Mouse (Mus musculus) midbrain, embryonic 11.5 days (tissue): Measurements from ENCODE around the gene Pou6f1. TPM values are rescaled to one million over a fixed set of nuclear protein-coding genes. Genes with fewer than 3 reads are reported as not detected.

Experiments used
- ATAC-seq: fragments of 200-750 bp; cut with Nextera tagmentation; 2 replicates; pipeline ENCODE4 v1.8.0; 2017; ENCODE audit warnings: moderate TSS enrichment, moderate library complexity; ENCODE audit not compliant: low FRiP score
- DNase-seq: peaks from one replicate; pipeline ENCODE4 v3.0.0; 2015; ENCODE audit warnings: low spot score; ENCODE audit errors: missing footprints
- H3K27ac ChIP-seq: fragments of 300-500 bp; sonication (generic); 2 replicates; pipeline ENCODE4 v1.5.1; 2014; ENCODE audit warnings: low read depth, low read length
- H3K27me3 ChIP-seq: fragments of 300-500 bp; sonication (generic); 2 replicates; pipeline ENCODE4 v1.6.1; 2014; ENCODE audit warnings: mild to moderate bottlenecking, low read length, moderate library complexity, mixed read lengths; ENCODE audit not compliant: control insufficient read depth, insufficient read depth
- H3K36me3 ChIP-seq: fragments of 300-500 bp; sonication (generic); 2 replicates; pipeline ENCODE4 v1.6.1; 2014; ENCODE audit warnings: mild to moderate bottlenecking, low read length, moderate library complexity, mixed read lengths; ENCODE audit not compliant: control insufficient read depth, insufficient read depth
- H3K4me1 ChIP-seq: fragments of 300-500 bp; sonication (generic); 2 replicates; pipeline ENCODE4 v1.6.1; 2014; ENCODE audit warnings: low read length; ENCODE audit not compliant: control insufficient read depth, insufficient read depth
- H3K4me2 ChIP-seq: fragments of 300-500 bp; sonication (generic); 2 replicates; pipeline ENCODE4 v1.6.1; 2014; ENCODE audit warnings: mild to moderate bottlenecking, moderate library complexity
- H3K4me3 ChIP-seq: fragments of 300-500 bp; sonication (generic); 2 replicates; pipeline ENCODE4 v1.5.1; 2014; ENCODE audit warnings: low read depth, low read length
- H3K9ac ChIP-seq: fragments of 300-500 bp; sonication (generic); 2 replicates; pipeline ENCODE4 v1.6.1; 2014; ENCODE audit warnings: low read length
- H3K9me3 ChIP-seq: fragments of 300-500 bp; sonication (generic); 2 replicates; pipeline ENCODE4 v1.6.1; 2016; ENCODE audit warnings: low read length; ENCODE audit not compliant: control insufficient read depth
- WGBS: fragments of 180-500 bp; shearing (Covaris S2); extraction: QIAGEN DNeasy Blood & Tissue Kit; methylation state at CpG from one replicate; pipeline ENCODE4 v1.1.7; 2014; 5-methylcytosine and 5-hydroxymethylcytosine counted together
- polyA plus RNA-seq: library from polyadenylated mRNA; unstranded; fragments of >200 nt; fragmentation: Nextera tagmentation; extraction: Ambion mirVana; gene quantifications from 2 replicates; pipeline ENCODE4 v1.2.1, GENCODE M21; 2014

Gene Pou6f1
- polyA plus RNA-seq, 1 experiment from 2014 or later = 15.0 TPM

DNA sequence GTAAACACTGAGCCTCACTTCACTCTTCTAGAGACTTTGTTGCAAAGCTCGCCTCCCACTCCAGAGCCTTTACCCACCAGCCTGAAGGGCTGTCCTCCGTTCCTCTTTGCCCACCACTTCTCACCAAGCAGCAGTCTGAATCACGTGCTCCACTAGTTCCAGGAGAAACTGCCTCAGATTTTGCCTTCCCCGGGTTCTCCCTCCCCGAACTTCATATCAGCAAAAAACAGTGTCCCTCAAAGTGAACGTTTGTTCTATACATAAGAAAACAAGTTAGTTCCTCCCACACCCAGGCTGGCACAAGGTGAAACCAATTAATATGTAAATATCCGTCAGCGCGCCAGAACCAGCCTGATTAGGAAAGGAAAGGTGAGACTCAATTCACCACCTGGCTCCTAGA lies 35.5 kb upstream of the Pou6f1 start:
- 8% methylated on average over 9 of the region's 9 CpGs for WGBS
- Histone ChIP-seq H3K4me1 (peaks cover 8% of the 10 kb centered on the region), H3K9me3 (no peaks in the 10 kb centered on the region), H3K36me3 (no peaks in the 10 kb centered on the region), H3K27ac (no peak overlapping the region), H3K4me3 (no peak overlapping the region), H3K27me3 (peaks cover 48% of the 10 kb centered on the region), H3K4me2 (no peak overlapping the region), H3K9ac (no peak overlapping the region)
- ATAC-seq = no peak
- DNase-seq = no peak

DNA sequence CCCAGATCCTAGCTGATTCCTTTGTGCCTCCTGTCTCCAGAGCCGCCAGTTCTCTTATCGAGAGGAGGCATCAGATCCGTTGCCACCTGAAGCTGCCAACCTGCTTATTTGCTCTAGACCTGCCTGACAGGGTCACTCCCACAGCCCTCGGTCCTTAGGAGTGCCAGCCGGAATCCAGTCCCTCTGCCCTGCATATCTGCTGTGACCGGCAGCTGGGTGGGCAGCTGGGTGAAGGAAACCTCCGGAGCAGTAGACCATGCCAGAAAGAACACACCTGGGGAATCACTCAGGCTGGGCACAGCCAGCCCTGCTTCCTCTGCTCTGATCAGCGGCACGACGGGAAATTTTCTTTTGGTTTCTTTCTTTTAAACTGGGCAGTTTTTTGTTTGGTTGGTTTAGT lies 33.6 kb upstream of the Pou6f1 start:
- peaks cover 8% of the 10 kb centered on the region for H3K4me1 ChIP-seq
- peaks cover 42% of the 10 kb centered on the region for H3K27me3 ChIP-seq
- H3K4me3 ChIP-seq = no peak overlapping the region
- DNase-seq = no peak
- no peak overlapping the region for H3K27ac ChIP-seq
- no peak for ATAC-seq
- no peaks in the 10 kb centered on the region for H3K36me3 ChIP-seq
- H3K9ac ChIP-seq = no peak overlapping the region
- H3K4me2 ChIP-seq = no peak overlapping the region
- H3K9me3 ChIP-seq = no peaks in the 10 kb centered on the region
- WGBS = 85% methylated on average over 10 of the region's 10 CpGs

DNA sequence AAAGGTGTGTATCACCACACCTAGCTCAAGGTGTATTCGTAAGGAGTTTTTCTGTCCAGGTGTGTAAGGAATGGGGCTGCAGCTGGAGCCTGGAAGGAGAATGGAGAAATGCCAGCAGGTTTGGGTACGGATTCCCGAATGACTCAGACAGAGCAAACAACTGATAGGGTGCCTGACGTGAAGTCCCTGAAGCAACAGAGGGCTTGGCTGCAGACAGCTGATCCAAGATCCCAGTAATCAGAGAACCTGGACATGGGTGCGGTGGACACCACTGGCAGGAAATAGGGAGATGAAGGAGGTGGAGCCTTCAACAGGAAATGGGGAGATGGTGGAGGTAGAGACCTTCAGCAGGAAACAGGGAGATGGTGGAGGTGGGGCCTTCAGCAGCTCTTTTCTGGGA lies 32.5 kb upstream of the Pou6f1 start:
- DNase-seq = no peak
- H3K36me3 ChIP-seq = no peaks in the 10 kb centered on the region
- no peak overlapping the region for H3K27ac ChIP-seq
- WGBS = 94% methylated on average over 5 of the region's 5 CpGs
- no peak overlapping the region for H3K9ac ChIP-seq
- H3K9me3 ChIP-seq = no peaks in the 10 kb centered on the region
- H3K4me1 ChIP-seq = peaks cover 8% of the 10 kb centered on the region
- H3K27me3 ChIP-seq = peaks cover 32% of the 10 kb centered on the region
- H3K4me3 ChIP-seq = no peak overlapping the region
- no peak overlapping the region for H3K4me2 ChIP-seq
- ATAC-seq = no peak

DNA sequence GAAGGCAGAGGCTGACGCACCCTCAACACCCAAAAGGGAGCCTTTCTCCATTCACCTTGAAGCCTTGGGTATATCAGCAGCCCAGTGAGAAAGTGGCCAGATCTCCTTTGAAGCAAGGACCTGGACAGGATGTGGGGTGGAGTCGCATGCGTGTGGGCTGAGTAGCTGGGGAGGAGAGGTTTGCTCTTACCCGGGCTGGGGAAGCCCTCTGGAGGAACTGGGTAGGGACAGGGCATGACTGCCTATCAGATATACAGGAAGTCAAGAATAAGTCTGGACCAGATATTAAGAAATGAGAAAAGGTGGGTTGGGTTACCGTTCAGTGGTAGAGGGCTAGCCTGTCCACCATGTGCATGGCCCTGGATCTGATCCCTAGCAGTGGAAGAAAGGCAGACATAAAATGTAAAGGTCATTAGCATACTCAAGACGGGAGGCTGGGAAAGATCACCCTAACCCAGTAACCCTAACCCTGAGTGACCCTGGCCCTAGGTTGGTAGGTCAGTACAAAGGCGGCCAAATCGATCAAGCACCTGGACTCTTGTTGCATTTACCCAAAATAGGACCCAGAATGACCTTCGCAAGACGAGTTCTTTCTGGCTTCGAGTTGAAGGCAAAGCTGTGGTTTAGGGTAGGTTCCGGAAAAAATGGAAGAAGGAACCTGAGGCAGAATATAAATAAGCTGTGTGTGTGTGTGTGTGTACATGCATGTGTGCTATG lies 31.8 kb upstream of the Pou6f1 start:
- DNase-seq (no peak), ATAC-seq (no peak)
- Histone ChIP-seq H3K27ac (no peak overlapping the region), H3K4me1 (peaks cover 5% of the 10 kb centered on the region), H3K27me3 (peaks cover 25% of the 10 kb centered on the region), H3K9me3 (no peaks in the 10 kb centered on the region), H3K36me3 (no peaks in the 10 kb centered on the region), H3K9ac (no peak overlapping the region), H3K4me2 (no peak overlapping the region), H3K4me3 (no peak overlapping the region)
- 89% methylated on average over 12 of the region's 12 CpGs for WGBS

DNA sequence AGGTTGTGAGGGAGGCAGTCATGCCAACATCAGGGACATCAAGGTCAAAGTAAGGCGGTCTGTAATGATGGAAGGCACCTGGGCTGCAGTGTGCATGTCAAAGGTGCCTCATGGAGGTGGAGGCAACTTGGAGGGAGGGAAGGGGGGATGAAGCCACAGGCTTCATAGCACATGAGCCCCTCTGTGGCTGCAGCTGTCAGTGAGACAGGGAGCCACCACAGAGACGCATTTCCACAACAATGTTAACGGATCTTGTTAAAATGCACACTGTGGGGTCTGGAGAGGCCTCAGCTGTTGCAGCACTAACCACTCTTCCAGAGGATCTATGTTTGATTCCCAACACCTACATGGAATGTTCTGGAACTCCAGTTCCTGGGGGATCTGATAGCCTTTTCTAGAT lies 30.3 kb upstream of the Pou6f1 start:
- Histone ChIP-seq H3K4me3 (no peak overlapping the region), H3K4me1 (no peaks in the 10 kb centered on the region), H3K27ac (no peak overlapping the region), H3K27me3 (peaks cover 10% of the 10 kb centered on the region), H3K9ac (no peak overlapping the region), H3K9me3 (no peaks in the 10 kb centered on the region), H3K36me3 (no peaks in the 10 kb centered on the region), H3K4me2 (no peak overlapping the region)
- 61% methylated on average over 3 of the region's 3 CpGs for WGBS
- DNase-seq (no peak), ATAC-seq (no peak)

DNA sequence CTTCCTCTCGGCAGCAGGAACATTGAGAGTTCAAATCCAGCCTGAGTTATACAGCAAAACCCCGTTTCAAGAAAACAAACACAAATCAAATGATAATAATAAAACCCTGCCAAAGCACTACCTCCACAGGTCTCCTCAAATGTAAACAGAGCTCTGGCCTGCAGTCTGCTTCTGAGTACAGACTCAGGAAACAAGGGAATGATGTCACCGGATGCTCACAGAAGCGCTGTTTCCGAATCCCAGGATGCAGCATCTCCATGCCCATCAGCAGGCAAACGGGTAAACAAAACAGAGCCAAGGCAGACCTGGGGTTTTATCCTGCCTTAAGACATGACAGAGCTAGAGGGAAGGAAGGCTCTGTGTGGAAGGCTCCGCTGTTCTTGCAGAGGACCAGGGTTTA lies 29.0 kb upstream of the Pou6f1 start:
- Histone ChIP-seq H3K27me3 (no peaks in the 10 kb centered on the region), H3K9me3 (no peaks in the 10 kb centered on the region), H3K4me2 (no peak overlapping the region), H3K4me3 (no peak overlapping the region), H3K27ac (no peak overlapping the region), H3K4me1 (no peaks in the 10 kb centered on the region), H3K36me3 (no peaks in the 10 kb centered on the region), H3K9ac (no peak overlapping the region)
- ATAC-seq = no peak
- WGBS = 47% methylated on average over 7 of the region's 7 CpGs
- DNase-seq = no peak

DNA sequence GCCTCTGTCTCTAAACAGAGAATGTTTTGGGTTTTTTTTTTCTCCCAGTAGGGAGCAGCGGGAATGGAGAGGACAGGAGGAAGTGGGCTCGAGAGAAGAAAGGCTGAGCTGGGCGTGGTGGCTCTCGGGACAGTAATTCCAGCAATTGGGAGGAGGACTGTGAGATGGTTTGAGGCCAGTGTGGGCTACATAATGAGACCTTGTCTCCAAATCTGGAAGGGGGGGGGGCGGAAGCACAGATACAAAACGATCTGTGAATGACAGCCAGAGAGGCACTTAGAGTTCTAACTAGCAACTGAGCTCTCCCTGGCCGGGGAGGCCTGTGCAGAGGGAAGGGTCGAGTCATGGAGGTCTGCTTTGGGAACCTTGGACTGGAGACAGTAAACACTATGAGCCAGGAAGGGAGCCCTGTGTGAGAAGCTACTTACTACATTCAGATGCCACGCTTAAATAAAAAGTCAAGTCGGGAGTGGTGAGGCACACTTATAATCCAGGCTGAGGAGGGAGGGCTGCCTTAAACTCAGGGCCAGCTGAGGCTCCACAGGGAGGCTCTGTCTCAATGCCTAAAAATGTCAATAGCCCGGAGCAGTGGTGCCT lies 28.1 kb upstream of the Pou6f1 start:
- H3K4me1 ChIP-seq = no peaks in the 10 kb centered on the region
- H3K36me3 ChIP-seq = no peaks in the 10 kb centered on the region
- no peak overlapping the region for H3K27ac ChIP-seq
- 3% methylated on average over 11 of the region's 11 CpGs for WGBS
- H3K4me3 ChIP-seq = no peak overlapping the region
- DNase-seq = no peak
- no peaks in the 10 kb centered on the region for H3K27me3 ChIP-seq
- no peak overlapping the region for H3K4me2 ChIP-seq
- no peak; the same call in 1 of the 2 replicates for ATAC-seq
- H3K9me3 ChIP-seq = no peaks in the 10 kb centered on the region
- no peak overlapping the region for H3K9ac ChIP-seq

DNA sequence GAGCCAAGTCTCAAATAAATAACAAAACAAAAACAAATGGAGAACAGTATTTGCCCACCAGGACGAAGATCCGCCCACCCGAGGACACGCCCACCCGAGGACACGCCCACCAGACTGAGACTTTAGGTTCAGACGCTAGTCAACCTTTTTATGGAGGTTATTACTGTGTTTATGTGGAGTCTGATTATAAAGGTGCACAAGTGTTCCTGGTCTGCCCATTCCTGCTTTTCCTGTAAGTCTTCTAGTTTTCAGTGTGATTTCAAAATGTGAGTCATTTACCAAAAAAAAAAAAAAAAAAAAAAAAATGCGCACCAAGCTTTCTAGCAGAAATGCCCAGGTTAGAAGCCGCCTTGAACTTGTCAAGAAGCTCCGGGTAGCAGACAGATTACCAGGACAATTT lies 27.5 kb upstream of the Pou6f1 start:
- DNase-seq = no peak
- Histone ChIP-seq H3K27me3 (no peaks in the 10 kb centered on the region), H3K9ac (no peak overlapping the region), H3K4me1 (no peaks in the 10 kb centered on the region), H3K9me3 (no peaks in the 10 kb centered on the region), H3K27ac (no peak overlapping the region), H3K4me2 (no peak overlapping the region), H3K4me3 (no peak overlapping the region), H3K36me3 (no peaks in the 10 kb centered on the region)
- no peak for ATAC-seq
- 18% methylated on average over 10 of the region's 10 CpGs for WGBS

DNA sequence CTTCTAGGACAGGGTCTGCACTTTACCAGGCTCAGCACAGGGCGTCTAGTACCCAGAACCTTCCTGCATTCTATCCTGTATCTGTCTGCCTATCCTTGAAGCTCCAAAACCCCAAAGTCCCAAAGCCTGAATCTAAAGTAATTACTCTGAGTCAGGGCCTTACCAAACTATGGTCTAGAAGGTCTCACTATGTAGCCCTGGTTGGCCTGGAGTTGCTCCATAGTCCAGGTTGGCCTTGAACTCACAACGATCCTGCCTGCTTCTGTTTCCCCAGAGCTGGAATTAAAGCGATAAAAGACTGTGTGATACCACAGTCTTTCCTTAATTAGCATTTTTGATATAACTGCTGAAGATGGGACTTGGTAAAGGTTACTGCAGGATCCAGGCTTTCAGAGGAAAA lies 24.7 kb upstream of the Pou6f1 start:
- Histone ChIP-seq H3K4me1 (no peaks in the 10 kb centered on the region), H3K9me3 (no peaks in the 10 kb centered on the region), H3K36me3 (peaks cover 3% of the 10 kb centered on the region; the same call in 1 of the 2 replicates), H3K27ac (no peak overlapping the region), H3K27me3 (no peaks in the 10 kb centered on the region), H3K4me3 (no peak overlapping the region), H3K9ac (no peak overlapping the region), H3K4me2 (no peak overlapping the region)
- 87% methylated on average over 3 of the region's 3 CpGs for WGBS
- ATAC-seq = no peak
- no peak for DNase-seq
